Mouse (Mus musculus) hindbrain, embryonic 11.5 days (tissue): ENCODE data around the gene Asic2. TPM values are rescaled to one million over a fixed set of nuclear protein-coding genes. Genes with fewer than 3 reads are reported as not detected.

ENCODE experiments used
- ATAC-seq: fragments of 200-750 bp; cut with Nextera tagmentation; 2 replicates; pipeline ENCODE4 v1.8.0; 2017; ENCODE audit warnings: mild to moderate bottlenecking, moderate TSS enrichment, moderate library complexity; ENCODE audit not compliant: low FRiP score
- DNase-seq: peaks from one replicate; pipeline ENCODE4 v3.0.0-alpha.2; 2015; ENCODE audit warnings: low spot score
- H3K27ac ChIP-seq: fragments of 300-500 bp; sonication (generic); 2 replicates; pipeline ENCODE4 v1.5.1; 2014; ENCODE audit warnings: mild to moderate bottlenecking, low read depth, low read length
- H3K27me3 ChIP-seq: fragments of 300-500 bp; sonication (generic); 2 replicates; pipeline ENCODE4 v1.6.1; 2014; ENCODE audit warnings: mild to moderate bottlenecking, low read length, moderate library complexity, mixed read lengths; ENCODE audit not compliant: control insufficient read depth, insufficient read depth
- H3K36me3 ChIP-seq: fragments of 300-500 bp; sonication (generic); 2 replicates; pipeline ENCODE4 v1.6.1; 2014; ENCODE audit warnings: mild to moderate bottlenecking, low read length, moderate library complexity, mixed read lengths; ENCODE audit not compliant: control insufficient read depth, insufficient read depth
- H3K4me1 ChIP-seq: fragments of 300-500 bp; sonication (generic); replicated peaks from 2 replicates; pipeline ENCODE4 v1.6.1; 2014; ENCODE audit warnings: low read length, mixed read lengths; ENCODE audit not compliant: control insufficient read depth, insufficient read depth
- H3K4me2 ChIP-seq: fragments of 300-500 bp; sonication (generic); replicated peaks from 2 replicates; pipeline ENCODE4 v1.6.1; 2014; ENCODE audit warnings: mild to moderate bottlenecking, low read depth, low read length
- H3K4me3 ChIP-seq: fragments of 300-500 bp; sonication (generic); 2 replicates; pipeline ENCODE4 v1.5.1; 2014; ENCODE audit warnings: low read depth, low read length
- H3K9ac ChIP-seq: fragments of 300-500 bp; sonication (generic); 2 replicates; pipeline ENCODE4 v1.6.1; 2014; ENCODE audit warnings: low read depth, low read length
- H3K9me3 ChIP-seq: fragments of 300-500 bp; sonication (generic); 2 replicates; pipeline ENCODE4 v1.6.1; 2016; ENCODE audit warnings: low read length; ENCODE audit not compliant: control insufficient read depth
- WGBS: fragments of 180-500 bp; shearing (Covaris S2); extraction: QIAGEN DNeasy Blood & Tissue Kit; methylation state at CpG from one replicate; pipeline ENCODE4 v1.1.7; 2014; 5-methylcytosine and 5-hydroxymethylcytosine counted together
- polyA plus RNA-seq: library from polyadenylated mRNA; unstranded; fragments of >200 nt; fragmentation: Nextera tagmentation; extraction: Ambion mirVana; gene quantifications from 2 replicates; pipeline ENCODE4 v1.2.1, GENCODE M21; 2014

The Asic2 gene
- polyA plus RNA-seq: 1.3 and 1.7 TPM in 2 replicates

DNA sequence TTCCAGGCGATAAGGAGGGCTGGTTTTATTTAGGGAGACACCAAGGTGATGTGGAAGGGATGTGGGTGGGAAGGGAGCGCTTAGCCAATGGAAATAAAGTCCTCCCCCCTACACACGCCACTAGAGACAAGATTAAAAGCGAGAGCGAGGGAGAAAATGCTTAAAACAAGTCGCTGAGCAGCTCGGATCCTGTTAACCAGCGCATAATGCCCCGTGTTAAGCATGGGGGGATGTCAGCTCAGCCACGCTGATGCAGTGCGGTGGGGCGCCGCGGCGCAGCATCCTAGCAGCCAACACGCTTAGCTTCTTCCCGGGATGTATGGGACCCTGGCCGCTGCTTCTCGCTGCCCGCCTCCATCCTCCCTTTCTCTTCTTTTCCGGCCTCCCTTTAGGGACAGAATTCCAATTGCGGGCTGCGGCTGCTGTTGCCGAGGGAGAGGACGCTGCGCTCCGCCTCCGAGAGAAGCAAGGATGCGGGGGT is at the start of gene Asic2:
Gene Asic2, minus strand, starts transcription at position 57 of the 481 bp plus-strand sequence.
- Histone ChIP-seq H3K36me3 (no peaks in the 10 kb centered on the region), H3K4me2 (peak within 1 kb of the TSS; percentile 43), H3K9me3 (no peaks in the 10 kb centered on the region), H3K27me3 (peaks cover 13% of the 10 kb centered on the region), H3K4me3 (peak within 1 kb of the TSS; percentile 22), H3K9ac (peak within 1 kb of the TSS; percentile 19), H3K4me1 (no peaks in the 10 kb centered on the region), H3K27ac (no peak within 1 kb of the TSS)
- ATAC-seq: no peak
- peak; percentile 60 for DNase-seq
- 2% methylated on average over 29 of the region's 29 CpGs for WGBS

DNA sequence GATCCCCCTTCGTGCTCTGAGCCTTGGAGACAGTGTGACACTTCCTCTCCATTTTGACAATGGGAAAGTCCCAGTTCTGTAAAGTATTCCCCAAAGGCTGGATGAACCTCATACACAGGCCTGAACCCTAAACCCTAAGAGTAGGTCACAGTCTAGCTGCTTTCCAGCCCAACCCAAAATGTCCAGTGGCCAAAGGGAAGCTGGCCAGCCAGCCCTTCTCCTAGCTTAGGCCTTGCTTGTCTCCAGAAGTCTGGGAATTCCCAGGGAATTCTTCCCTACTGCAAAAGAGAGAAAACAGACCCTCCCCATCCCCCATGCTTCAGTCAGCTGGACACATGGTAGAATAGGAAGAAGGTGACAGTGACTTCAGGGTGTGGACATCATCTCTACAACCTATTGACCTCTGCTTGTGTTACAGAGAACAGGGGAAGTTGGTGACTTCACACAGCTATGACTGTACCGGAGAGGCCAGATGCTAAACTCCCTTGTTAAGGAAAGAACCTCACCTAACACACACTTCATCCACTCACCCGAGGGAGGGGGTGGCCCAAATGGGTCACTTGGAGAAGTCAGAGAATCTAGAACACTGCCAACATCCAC is 48.0 kb upstream of the Asic2 start:
- no peaks in the 10 kb centered on the region for H3K4me1 ChIP-seq
- H3K4me3 ChIP-seq: no peak overlapping the region
- H3K9me3 ChIP-seq: no peaks in the 10 kb centered on the region
- DNase-seq (no peak), ATAC-seq (no peak)
- 86% methylated on average over 3 of the region's 3 CpGs for WGBS
- H3K36me3 ChIP-seq: no peaks in the 10 kb centered on the region
- H3K4me2 ChIP-seq: no peak overlapping the region
- no peaks in the 10 kb centered on the region for H3K27me3 ChIP-seq
- H3K27ac ChIP-seq: no peak overlapping the region
- H3K9ac ChIP-seq: no peak overlapping the region

DNA sequence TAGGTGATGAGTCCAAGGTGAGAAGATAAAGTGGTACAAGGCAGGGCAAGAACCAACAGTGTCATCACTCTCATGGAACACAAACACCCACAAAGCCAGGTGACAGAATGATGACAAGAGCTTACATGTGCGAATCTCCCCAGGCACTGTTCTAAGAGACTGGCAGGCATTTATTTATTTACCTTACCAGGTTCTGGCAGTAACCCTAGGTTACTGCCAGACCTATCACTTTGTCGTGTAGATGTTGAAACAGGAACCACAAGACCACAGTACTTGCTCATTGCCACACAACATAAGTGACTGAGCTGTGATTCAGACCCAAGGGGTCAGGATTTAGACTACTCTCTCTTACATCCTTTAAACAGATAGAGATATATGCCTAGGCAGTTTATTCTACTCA is 46.8 kb upstream of the Asic2 start:
- Histone ChIP-seq H3K27me3 (no peaks in the 10 kb centered on the region), H3K4me1 (no peaks in the 10 kb centered on the region), H3K27ac (no peak overlapping the region), H3K4me2 (no peak overlapping the region), H3K4me3 (no peak overlapping the region), H3K36me3 (no peaks in the 10 kb centered on the region), H3K9ac (no peak overlapping the region), H3K9me3 (no peaks in the 10 kb centered on the region)
- 72% methylated on average over 2 of the region's 2 CpGs for WGBS
- DNase-seq (no peak), ATAC-seq (no peak)

DNA sequence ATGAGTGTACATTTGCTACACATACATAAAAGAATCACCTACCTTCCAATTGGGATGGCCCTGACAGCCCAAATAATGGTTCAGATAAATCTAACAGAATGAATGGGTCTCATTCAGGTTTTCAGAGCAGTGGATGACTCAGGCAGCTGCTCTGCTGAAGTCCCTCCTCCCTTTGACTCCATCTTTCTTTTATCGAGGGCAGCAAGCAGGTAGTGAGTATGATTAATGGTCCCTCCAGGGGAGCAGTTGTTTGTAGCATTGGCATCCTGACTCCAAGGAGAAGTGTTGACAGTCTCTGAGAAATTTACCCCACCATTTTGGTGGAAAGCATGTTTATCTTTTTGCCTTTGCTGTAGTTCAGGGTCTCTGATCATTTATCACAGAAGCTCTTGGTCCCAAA is 45.5 kb upstream of the Asic2 start:
- Histone ChIP-seq H3K9ac (no peak overlapping the region), H3K27ac (no peak overlapping the region), H3K4me2 (no peak overlapping the region), H3K27me3 (no peaks in the 10 kb centered on the region), H3K36me3 (no peaks in the 10 kb centered on the region), H3K4me1 (no peaks in the 10 kb centered on the region), H3K9me3 (no peaks in the 10 kb centered on the region), H3K4me3 (no peak overlapping the region)
- WGBS: 12% methylated on average over 1 of the region's 1 CpGs
- no peak for ATAC-seq
- no peak for DNase-seq

DNA sequence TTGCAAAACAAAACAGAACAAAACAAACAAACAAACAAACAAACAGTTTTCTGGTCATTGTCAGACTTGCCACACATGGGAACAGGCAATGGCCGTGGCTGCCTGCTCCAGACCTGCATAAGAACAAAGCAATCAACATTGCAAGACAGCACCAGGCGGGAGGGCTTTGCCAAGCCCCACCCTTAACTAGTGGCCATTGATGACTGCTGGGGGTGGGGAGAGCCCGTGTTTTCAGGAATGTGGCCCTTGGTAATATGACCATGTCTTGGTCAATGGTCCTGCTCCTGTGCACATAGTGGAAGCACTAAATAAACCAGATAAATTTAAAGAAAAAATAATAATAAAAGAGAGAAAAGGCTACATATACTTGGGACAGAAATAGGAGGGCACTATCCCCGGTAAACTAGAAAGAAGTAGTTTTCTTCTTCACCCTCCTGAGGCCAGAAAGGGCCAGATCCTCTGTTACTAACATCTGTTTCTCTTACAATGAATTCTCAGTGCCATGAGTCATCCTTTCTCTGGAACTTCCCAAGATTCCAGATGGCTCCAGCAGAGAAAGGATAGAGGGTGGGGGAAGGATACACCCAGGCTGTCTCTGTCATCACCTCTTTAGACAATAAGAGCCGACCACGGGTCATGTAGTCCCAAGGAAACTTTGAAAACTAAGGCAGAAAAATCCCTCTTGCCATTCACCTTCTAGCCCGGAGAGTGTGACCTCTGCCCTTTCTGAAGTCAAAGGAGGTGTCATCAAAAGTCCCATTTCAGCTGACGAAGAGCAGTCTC is 43.3 kb upstream of the Asic2 start:
- H3K9ac ChIP-seq: no peak overlapping the region
- no peaks in the 10 kb centered on the region for H3K9me3 ChIP-seq
- 53% methylated on average over 8 of the region's 8 CpGs for WGBS
- no peak for DNase-seq
- H3K4me2 ChIP-seq: no peak overlapping the region
- no peaks in the 10 kb centered on the region for H3K27me3 ChIP-seq
- H3K4me1 ChIP-seq: no peaks in the 10 kb centered on the region
- no peak overlapping the region for H3K27ac ChIP-seq
- no peak overlapping the region for H3K4me3 ChIP-seq
- no peak for ATAC-seq
- H3K36me3 ChIP-seq: no peaks in the 10 kb centered on the region

DNA sequence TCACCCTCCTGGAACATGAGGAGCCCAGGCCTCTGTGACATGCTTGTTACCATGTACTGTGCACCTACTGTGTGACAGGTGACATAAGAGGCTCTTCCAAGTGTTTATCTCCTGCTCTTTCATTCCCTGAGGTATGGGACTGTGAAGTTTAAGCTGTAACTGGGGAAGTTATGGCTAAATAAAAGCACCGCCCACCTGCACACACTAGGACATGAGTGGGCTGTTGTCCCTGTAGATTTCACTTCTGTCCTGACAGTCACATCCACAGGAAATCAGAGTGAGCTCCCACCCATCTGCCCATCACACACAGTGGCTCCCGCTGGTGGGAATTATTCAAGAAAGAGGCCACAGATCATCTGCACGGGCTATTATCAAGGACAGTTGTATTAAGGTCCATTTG is 41.9 kb upstream of the Asic2 start:
- Histone ChIP-seq H3K9ac (no peak overlapping the region), H3K4me3 (no peak overlapping the region), H3K9me3 (no peaks in the 10 kb centered on the region), H3K4me1 (no peaks in the 10 kb centered on the region), H3K36me3 (no peaks in the 10 kb centered on the region), H3K4me2 (no peak overlapping the region), H3K27me3 (no peaks in the 10 kb centered on the region), H3K27ac (no peak overlapping the region)
- WGBS: 91% methylated on average over 3 of the region's 3 CpGs
- DNase-seq (no peak), ATAC-seq (no peak)

DNA sequence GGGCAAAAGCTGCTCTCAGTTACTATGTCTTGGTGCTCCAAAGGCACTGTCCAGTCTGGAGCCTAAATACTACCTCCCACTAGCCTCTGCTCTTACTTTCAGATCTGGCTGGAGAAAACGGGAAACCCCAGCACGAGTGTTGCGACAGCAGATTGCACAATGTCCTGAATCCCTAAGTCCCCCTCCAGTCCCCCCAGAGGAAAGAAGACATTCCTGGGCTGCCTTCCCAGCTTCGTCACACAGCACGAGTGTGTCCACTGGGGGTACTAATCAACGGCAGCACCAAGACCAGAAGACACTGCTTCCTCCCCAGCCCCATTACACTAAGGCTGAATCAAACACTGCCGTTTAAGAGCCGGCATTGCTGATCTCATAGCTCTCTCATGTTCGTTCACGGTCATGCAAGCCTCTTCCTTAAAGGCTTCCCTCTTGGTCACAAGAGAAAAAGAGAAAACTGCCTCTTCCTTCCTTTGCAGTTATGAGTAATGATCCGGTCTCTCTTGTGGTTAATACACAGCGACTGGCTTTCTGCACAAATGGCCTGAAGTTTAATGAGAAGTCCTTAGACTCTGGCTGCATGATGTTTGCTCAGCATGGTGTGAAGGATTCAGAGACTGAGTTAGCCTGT is 38.7 kb upstream of the Asic2 start:
- ATAC-seq (no peak), DNase-seq (no peak)
- Histone ChIP-seq H3K27me3 (no peaks in the 10 kb centered on the region), H3K4me1 (no peaks in the 10 kb centered on the region), H3K9me3 (no peaks in the 10 kb centered on the region), H3K36me3 (no peaks in the 10 kb centered on the region), H3K4me3 (no peak overlapping the region), H3K9ac (no peak overlapping the region), H3K27ac (no peak overlapping the region), H3K4me2 (no peak overlapping the region)
- WGBS: 68% methylated on average over 12 of the region's 12 CpGs

DNA sequence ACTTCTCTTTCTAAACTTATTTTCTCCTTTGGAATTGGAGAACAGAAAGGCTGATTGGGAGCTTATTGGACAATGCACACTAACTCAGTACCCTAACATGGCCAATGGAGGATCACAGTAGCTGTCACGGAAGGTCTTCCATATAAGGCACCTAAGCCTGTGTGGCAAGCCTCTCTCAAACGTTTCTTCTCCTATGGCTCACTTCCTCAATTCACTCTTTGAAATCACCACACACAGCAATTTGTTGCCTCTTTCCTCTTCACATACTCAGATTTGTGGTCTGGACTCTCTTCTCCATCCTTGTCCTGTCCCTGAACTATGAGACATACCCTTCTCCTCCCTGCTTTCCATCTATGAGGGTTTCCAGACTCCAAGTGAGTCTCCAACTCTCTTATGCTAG is 36.6 kb upstream of the Asic2 start:
- no peaks in the 10 kb centered on the region for H3K4me1 ChIP-seq
- H3K27ac ChIP-seq: no peak overlapping the region

More for the DNA sequence above, 36.6 kb upstream of the Asic2 start:
- 81% methylated on average over 2 of the region's 2 CpGs for WGBS
- H3K9me3 ChIP-seq: no peaks in the 10 kb centered on the region
- no peak for ATAC-seq
- H3K4me3 ChIP-seq: no peak overlapping the region
- H3K9ac ChIP-seq: no peak overlapping the region
- H3K4me2 ChIP-seq: no peak overlapping the region
- H3K27me3 ChIP-seq: no peaks in the 10 kb centered on the region
- no peaks in the 10 kb centered on the region for H3K36me3 ChIP-seq
- DNase-seq: no peak
